Mouse (Mus musculus) liver, embryonic 18 days (tissue): ENCODE data around the gene Tespa1. TPM values are rescaled to one million over a fixed set of nuclear protein-coding genes. Genes with fewer than 3 reads are reported as not detected.

Experiments
- polyA plus RNA-seq: library from polyadenylated mRNA; depleted of rRNA; stranded (reverse); fragments of >200 nt; gene quantifications from 2 replicates; pipeline ENCODE4 v1.2.3, GENCODE M21; 2012; rRNA removed

The Tespa1 gene
- polyA plus RNA-seq = 0.95 and 0.97 TPM in 2 replicates

DNA sequence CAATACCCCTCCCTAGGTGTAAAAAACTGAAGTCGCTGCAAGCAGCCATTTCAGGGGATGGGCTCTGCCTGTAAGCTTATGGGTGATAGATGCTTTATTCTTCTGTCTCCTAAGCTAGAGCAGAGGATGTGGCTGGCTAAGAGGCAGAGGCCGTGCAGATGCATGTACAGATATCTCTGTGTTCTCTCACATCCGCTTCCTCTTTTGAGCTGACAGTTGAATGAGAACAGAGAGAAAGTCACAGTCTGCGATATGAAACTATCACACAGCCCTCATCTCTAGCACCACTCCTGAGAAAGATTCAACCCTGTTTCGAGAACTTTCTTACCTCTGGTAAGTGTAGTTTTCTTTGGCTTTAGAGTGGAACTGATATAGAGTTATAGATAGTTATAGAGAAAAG, at the start of gene Tespa1:
Gene Tespa1 (plus strand): TSS at position 234 of the 400 bp plus-strand sequence.

DNA sequence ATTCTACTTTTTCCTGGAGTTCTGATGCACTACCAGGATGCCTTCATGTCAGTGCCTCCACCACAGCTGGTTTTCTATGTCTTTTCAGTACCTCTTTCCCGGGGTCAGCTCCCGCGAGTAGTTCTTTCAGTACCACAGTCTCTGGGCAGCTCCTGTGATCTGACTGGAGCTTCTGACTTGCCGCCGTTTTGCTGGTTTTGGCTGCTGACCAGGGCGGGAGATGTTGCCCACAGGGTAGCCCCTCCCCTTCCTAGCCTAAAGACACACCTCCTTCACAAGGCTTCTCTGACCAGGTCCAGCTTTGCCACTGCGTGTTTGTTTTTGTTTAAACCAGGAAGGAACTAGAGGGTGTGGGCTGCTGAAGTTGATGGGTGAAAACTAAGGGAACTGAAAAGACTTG, 42.6 kb upstream of the Tespa1 start, which contains the start of gene Neurod4:
Gene Neurod4 (minus strand): TSS at position 175 of the 400 bp plus-strand sequence.

DNA sequence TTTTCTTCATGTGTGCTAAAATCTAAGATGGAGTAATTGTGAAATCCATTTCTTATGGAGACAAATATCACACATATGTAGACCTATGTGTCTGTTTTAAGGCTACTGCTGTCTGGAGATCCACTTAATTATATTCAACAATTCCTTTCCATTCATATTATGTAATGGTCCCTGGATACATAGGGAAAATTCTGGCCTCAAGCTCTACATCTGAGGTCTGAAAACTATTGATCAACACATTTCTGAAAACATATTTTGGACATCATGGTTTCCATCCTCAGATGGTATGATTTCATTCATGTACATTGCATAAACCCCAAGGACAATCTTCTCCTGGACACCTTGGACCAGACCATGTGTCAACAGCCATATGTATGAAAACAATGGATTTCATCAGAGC, 71.6 kb downstream of the Tespa1 start, which contains the start of gene Vmn2r84:
Gene Vmn2r84 (minus strand): TSS at position 101 of the 400 bp plus-strand sequence.

Other genes starting within 250 kb of the Tespa1 start
- gene Olfr823, start 207.5 kb upstream of the Tespa1 start, polyA plus RNA-seq = not detected in 2 replicates
- 0.06 and 0.18 TPM in 2 replicates for gene Olfr824, start 192.9 kb upstream of the Tespa1 start, polyA plus RNA-seq
- gene Olfr825, start 156.1 kb upstream of the Tespa1 start, polyA plus RNA-seq = not detected in 2 replicates
- gene Olfr826, start 138.7 kb upstream of the Tespa1 start, polyA plus RNA-seq = not detected in 2 replicates
- gene Olfr827, start 108.5 kb upstream of the Tespa1 start, polyA plus RNA-seq = not detected in 2 replicates
- gene Neurod4, start 42.6 kb upstream of the Tespa1 start, polyA plus RNA-seq = not detected in 2 replicates
- gene Vmn2r84, start 71.5 kb downstream of the Tespa1 start, polyA plus RNA-seq = not detected in 2 replicates
- gene Vmn2r85, start 106.8 kb downstream of the Tespa1 start, polyA plus RNA-seq = not detected in 2 replicates
- gene Vmn2r86, start 133.2 kb downstream of the Tespa1 start, polyA plus RNA-seq = not detected in 2 replicates
- gene Vmn2r87, start 174.5 kb downstream of the Tespa1 start, polyA plus RNA-seq = not detected in 2 replicates